Mouse (Mus musculus): ENCODE measurements around the gene Bsn. TPM values are rescaled to one million over a fixed set of nuclear protein-coding genes. Genes with fewer than 3 reads are reported as not detected.
"Not testable (repeated sequence)": the region's sequence is repeated elsewhere in the genome, so short reads cannot be mapped to it uniquely, and the experiment has no call there.

The Bsn gene
- polyA plus RNA-seq, 1 experiment, result 105 TPM

DNA sequence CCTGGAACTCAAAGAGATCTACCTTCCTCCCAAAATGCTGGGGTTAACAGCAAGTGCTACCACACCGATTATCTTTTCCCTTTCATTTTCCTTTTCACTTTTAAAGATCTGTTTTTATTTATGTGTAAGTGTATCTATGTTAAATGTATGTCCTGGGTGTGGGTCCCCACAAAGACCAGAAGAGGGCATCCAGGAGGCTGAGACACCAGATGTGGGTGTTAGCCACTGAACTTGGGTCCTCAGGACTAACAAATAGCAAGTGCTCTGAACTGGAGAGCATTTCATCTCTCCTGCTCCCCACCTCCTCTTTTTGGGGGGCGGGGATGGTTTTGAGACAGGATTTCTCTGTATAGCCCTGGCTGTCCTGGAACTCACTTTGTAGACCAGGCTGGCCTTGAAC is 12.0 kb upstream of the Bsn start:
- TF ChIP-seq POLR2A (IDR thresholded peaks at IDR 0.05; ENCODE audit: extremely low read depth, insufficient read depth, low read length) (no peak), CTCF (IDR thresholded peaks at IDR 0.05; ENCODE audit: extremely low read depth, insufficient read depth, low read length) (no peak)
- Histone ChIP-seq H3K27ac (ENCODE audit: insufficient read depth, low read length) (no peak overlapping the region), H3K4me1 (ENCODE audit: control insufficient read depth, insufficient read depth, low read length) (peaks cover 8% of the 10 kb centered on the region), H3K4me3 (ENCODE audit: insufficient read depth, low read length) (no peak overlapping the region)

DNA sequence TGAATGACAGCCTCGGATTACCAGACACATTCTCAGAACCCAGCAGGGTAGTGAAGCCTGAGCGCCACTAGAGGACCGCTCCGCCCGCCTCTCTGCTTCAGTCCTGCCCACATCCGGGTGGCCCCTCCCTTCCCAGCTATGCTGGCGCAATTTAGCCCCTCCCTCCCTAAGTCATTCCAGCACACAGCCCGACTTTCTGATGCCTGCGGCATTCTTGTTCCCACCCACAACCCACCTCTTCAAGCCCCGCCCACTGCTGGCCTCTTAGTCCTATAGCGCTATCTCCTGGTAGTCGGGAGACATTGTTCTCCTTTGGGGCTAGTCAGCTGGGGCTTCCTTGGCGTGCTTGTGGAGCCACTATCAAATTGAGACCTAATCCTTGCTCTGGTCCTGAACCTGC is 11.0 kb upstream of the Bsn start:
- no peak overlapping the region for H3K27ac ChIP-seq (ENCODE audit: insufficient read depth, low read length)
- TF ChIP-seq CTCF (IDR thresholded peaks at IDR 0.05; ENCODE audit: extremely low read depth, insufficient read depth, low read length), result peak; percentile 68
- peak; percentile 49; the same call in 1 of the 2 replicates for TF ChIP-seq POLR2A (IDR thresholded peaks at IDR 0.05; ENCODE audit: extremely low read depth, insufficient read depth, low read length)
- no peak overlapping the region for H3K4me3 ChIP-seq (ENCODE audit: insufficient read depth, low read length)
- H3K4me1 ChIP-seq (ENCODE audit: control insufficient read depth, insufficient read depth, low read length), result peaks cover 7% of the 10 kb centered on the region

DNA sequence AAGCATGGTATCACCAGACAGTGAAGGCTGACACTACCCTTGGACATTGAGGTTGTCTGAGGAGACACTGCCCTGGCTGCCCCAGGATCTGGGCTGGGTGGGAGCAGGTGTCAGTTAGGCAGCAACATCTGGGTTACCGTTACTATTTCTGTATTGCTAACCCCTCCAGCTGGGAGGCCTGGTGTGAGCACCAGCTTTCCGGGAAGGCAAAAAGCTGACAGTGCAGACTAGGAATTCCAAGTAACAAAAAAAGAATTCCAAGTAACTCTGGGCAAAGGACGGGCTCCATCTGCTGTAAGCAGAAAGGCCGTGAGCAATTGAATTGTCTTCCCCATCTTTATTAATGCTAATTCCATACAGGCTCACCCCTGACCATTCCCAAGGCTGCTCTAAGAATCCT is 8.4 kb upstream of the Bsn start:
- Histone ChIP-seq H3K4me1 (ENCODE audit: control insufficient read depth, insufficient read depth, low read length) (no peaks in the 10 kb centered on the region), H3K27ac (ENCODE audit: insufficient read depth, low read length) (no peak overlapping the region), H3K4me3 (ENCODE audit: insufficient read depth, low read length) (no peak overlapping the region)
- no peak for TF ChIP-seq POLR2A (IDR thresholded peaks at IDR 0.05; ENCODE audit: extremely low read depth, insufficient read depth, low read length)
- no peak for TF ChIP-seq CTCF (IDR thresholded peaks at IDR 0.05; ENCODE audit: extremely low read depth, insufficient read depth, low read length)

DNA sequence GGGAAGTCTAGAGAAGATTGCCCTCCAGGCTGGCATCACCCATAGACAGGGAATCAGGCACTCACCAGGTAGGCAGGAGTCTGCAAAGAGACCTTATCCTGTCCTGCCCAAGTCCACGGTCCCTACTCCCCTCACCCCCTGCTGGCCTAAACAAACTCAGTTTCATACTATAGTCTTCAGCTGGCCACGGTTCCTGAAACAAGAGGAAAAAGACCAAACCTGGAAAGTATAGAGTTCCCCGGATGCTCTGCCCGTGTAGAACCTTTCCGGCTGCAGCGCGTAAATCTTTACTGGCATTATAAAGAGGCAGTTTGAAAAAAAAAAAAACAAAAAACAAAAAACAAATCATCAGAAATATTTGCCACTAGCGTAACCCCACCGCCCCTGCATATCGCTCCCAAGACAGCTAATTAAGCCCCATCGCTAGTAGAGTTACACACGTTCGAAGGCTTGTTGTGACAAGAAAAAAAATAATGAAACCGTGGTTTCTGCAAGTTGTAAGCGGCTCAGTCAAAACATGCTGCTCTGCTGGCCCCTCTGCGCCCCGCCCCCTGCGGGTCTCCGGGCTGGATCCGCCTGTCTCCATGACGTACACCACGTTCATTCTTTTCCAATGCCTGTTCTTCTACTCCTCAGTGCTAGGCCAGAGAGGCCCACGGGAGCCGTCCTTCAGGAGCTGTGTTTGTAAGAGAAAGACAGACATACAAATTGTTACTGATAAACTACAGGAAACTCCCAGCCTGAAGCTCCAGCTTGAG is 6.9 kb upstream of the Bsn start:
- no peak overlapping the region for H3K4me3 ChIP-seq (ENCODE audit: insufficient read depth, low read length)
- TF ChIP-seq POLR2A (IDR thresholded peaks at IDR 0.05; ENCODE audit: extremely low read depth, insufficient read depth, low read length), result no peak
- TF ChIP-seq CTCF (IDR thresholded peaks at IDR 0.05; ENCODE audit: extremely low read depth, insufficient read depth, low read length), result no peak
- no peak overlapping the region for H3K27ac ChIP-seq (ENCODE audit: insufficient read depth, low read length)
- no peaks in the 10 kb centered on the region for H3K4me1 ChIP-seq (ENCODE audit: control insufficient read depth, insufficient read depth, low read length)

DNA sequence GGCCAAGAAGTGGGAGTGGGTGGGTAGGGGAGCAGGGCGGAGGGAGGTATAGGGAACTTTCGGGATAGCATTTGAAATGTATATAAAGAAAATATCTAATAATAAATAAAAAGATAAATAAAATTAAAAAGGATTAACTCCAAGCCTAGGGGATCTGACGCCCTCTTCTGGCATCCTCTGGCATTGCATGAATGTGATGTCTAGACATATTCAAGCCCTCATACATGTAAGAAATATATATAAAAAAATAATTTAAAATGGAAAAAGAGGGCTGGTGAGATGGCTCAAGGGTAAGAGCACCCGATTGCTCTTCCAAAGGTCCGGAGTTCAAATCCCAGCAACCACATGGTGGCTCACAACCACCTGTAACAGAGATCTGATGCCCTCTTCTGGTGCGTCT is 6.0 kb upstream of the Bsn start:
- H3K4me3 ChIP-seq (ENCODE audit: insufficient read depth, low read length); H3K4me1 ChIP-seq (ENCODE audit: control insufficient read depth, insufficient read depth, low read length); H3K27ac ChIP-seq (ENCODE audit: insufficient read depth, low read length): not testable (repeated sequence)
- 0 out of 2 replicates have a peak, but pooled peaks have one; percentile 3 for TF ChIP-seq CTCF (IDR thresholded peaks at IDR 0.05; ENCODE audit: extremely low read depth, insufficient read depth, low read length)

DNA sequence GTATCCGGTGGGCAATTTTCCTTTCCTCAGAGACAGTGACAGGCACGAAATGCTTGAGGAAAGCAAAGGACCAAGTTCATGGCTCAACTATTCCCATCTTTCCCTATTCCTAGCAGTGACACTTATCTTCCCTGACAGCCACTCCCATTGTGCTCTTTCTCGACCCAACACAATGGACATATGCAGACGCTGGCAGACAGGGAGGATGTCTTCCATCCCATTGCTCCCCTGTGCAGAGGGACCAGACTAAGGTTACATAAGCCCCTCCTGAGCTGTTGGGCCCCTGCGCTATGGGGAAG is 747 bp downstream of the Bsn start:
- TF ChIP-seq CTCF (IDR thresholded peaks at IDR 0.05; ENCODE audit: extremely low read depth, insufficient read depth, low read length) (no peak), POLR2A (IDR thresholded peaks at IDR 0.05; ENCODE audit: extremely low read depth, insufficient read depth, low read length) (0 out of 2 replicates have a peak, but pooled peaks have one; percentile 5)
- H3K4me3 ChIP-seq (ENCODE audit: insufficient read depth, low read length), result peak overlapping the region; percentile 91
- peak overlapping the region; percentile 82 for H3K27ac ChIP-seq (ENCODE audit: insufficient read depth, low read length)
- H3K4me1 ChIP-seq (ENCODE audit: control insufficient read depth, insufficient read depth, low read length), result peaks cover 6% of the 10 kb centered on the region; the same call in 1 of the 2 replicates

DNA sequence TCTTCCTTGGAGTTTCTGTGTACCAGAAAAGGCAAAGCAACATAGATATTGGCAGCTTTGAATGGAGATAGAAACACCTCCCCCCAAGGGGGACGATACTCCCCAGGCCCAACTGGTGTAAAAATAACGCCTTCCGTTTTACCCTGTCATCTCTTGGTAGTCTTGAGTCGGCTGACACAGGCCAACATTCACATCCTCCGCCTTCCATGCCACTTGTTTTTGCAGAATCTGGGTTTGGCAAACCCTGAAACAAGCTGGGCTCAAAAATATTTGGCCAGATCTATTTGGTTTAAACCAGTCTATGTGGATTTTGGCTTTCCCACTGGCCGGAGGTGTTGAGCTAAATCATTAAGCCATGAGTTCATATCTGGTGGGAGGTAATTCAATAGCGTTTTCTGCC is 1.2 kb downstream of the Bsn start:
- TF ChIP-seq CTCF (IDR thresholded peaks at IDR 0.05; ENCODE audit: extremely low read depth, insufficient read depth, low read length) (no peak), POLR2A (IDR thresholded peaks at IDR 0.05; ENCODE audit: extremely low read depth, insufficient read depth, low read length) (no peak)
- H3K4me3 ChIP-seq (ENCODE audit: insufficient read depth, low read length), result peak overlapping the region; percentile 91
- peak overlapping the region; percentile 82 for H3K27ac ChIP-seq (ENCODE audit: insufficient read depth, low read length)
- peaks cover 8% of the 10 kb centered on the region; the same call in 1 of the 2 replicates for H3K4me1 ChIP-seq (ENCODE audit: control insufficient read depth, insufficient read depth, low read length)

DNA sequence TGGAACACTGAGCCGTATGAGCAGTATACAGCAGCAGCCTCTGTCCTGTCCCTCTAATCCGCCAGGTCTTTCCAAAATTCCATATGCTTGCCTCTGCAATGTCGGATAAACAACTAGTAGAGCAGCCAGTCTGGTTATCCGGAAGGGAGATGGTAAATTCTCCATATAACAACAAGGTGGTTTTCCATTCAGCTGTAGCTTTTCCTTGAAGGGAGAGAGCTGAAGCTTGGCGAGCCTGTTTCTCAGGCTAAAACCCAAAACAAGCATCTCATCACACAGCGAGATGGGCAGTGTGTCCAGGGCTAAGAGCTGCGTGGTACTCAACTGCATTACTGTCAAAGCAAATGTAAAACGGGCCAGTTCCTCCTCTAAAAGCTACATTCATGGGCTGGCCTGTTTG is 1.7 kb downstream of the Bsn start:
- TF ChIP-seq CTCF (IDR thresholded peaks at IDR 0.05; ENCODE audit: extremely low read depth, insufficient read depth, low read length) (no peak), POLR2A (IDR thresholded peaks at IDR 0.05; ENCODE audit: extremely low read depth, insufficient read depth, low read length) (no peak)
- H3K4me1 ChIP-seq (ENCODE audit: control insufficient read depth, insufficient read depth, low read length), result peaks cover 8% of the 10 kb centered on the region; the same call in 1 of the 2 replicates
- H3K4me3 ChIP-seq (ENCODE audit: insufficient read depth, low read length), result peak overlapping the region; percentile 91
- H3K27ac ChIP-seq (ENCODE audit: insufficient read depth, low read length), result peak overlapping the region; percentile 82

DNA sequence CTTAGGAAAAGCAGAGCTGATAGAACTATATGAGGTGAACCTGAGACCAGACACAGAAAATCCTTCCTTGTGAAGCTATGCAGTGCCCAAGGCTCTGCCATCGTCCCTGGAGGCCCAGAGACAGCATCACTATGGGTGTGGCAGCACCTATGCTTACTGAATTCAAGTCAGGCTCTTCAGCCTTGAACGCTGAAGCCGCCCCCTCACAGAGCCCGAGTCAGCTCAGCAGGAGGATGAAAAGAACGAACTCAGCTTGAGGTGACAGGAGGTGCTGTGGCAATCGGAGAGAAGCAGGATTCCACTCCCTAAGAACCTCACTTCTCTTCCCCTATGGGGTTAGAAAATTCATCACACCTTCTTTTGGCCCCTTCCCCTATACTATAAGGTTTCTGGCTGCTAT is 2.6 kb downstream of the Bsn start:
- Histone ChIP-seq H3K4me1 (ENCODE audit: control insufficient read depth, insufficient read depth, low read length) (peaks cover 8% of the 10 kb centered on the region; the same call in 1 of the 2 replicates), H3K4me3 (ENCODE audit: insufficient read depth, low read length) (peak overlapping the region; percentile 91), H3K27ac (ENCODE audit: insufficient read depth, low read length) (peak overlapping the region; percentile 82)
- TF ChIP-seq CTCF (IDR thresholded peaks at IDR 0.05; ENCODE audit: extremely low read depth, insufficient read depth, low read length) (no peak), POLR2A (IDR thresholded peaks at IDR 0.05; ENCODE audit: extremely low read depth, insufficient read depth, low read length) (peak; percentile 76)

DNA sequence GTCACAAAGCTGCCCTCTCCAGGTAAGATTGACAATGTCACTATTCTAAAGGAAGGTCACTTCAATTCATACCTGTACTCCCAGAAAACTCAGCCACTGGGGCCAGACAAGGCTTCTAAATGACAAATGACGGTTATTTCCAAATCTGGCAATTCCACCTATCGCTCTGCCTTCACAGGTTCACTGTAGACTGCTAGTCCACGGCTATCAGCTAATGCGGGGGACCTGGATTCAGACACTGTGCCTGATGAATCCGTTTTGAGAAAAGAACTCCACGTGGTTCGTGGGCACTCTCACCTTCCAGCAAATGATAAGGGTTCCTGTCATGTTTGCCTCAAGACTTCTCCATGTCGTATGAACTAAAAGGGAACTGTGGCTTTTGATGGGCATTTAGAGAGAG is 4.4 kb downstream of the Bsn start:
- peaks cover 13% of the 10 kb centered on the region for H3K4me1 ChIP-seq (ENCODE audit: control insufficient read depth, insufficient read depth, low read length)
- TF ChIP-seq POLR2A (IDR thresholded peaks at IDR 0.05; ENCODE audit: extremely low read depth, insufficient read depth, low read length), result 0 out of 2 replicates have a peak, but pooled peaks have one; percentile 10
- no peak for TF ChIP-seq CTCF (IDR thresholded peaks at IDR 0.05; ENCODE audit: extremely low read depth, insufficient read depth, low read length)
- no peak overlapping the region for H3K4me3 ChIP-seq (ENCODE audit: insufficient read depth, low read length)
- no peak overlapping the region for H3K27ac ChIP-seq (ENCODE audit: insufficient read depth, low read length)

All from cortical plate, adult 2 months (tissue).